Mouse (Mus musculus): Measurements from ENCODE around the gene Arhgap23. TPM values are rescaled to one million over a fixed set of nuclear protein-coding genes. Genes with fewer than 3 reads are reported as not detected.
A peak's percentile ranks its signal among the peaks of the same experiment; 100 is the strongest.

Gene Arhgap23
- polyA plus RNA-seq, 1 experiment, result 12.1 TPM

- WGBS, result 61% methylated on average over 3 of the region's 3 CpGs
- TF ChIP-seq CTCF (IDR thresholded peaks at IDR 0.05; ENCODE audit: extremely low read depth, insufficient read length, insufficient replicate concordance, low read depth, low read length) (no peak), POLR2A (IDR thresholded peaks at IDR 0.05; ENCODE audit: low read depth, low read length) (no peak)
- Histone ChIP-seq H3K4me1 (ENCODE audit: control insufficient read depth, insufficient read depth, insufficient read length, low read length) (no peaks in the 10 kb centered on the region), H3K27me3 (ENCODE audit: control insufficient read depth, insufficient read depth, low read length) (no peaks in the 10 kb centered on the region), H3K4me3 (ENCODE audit: low read depth, low read length) (no peak overlapping the region), H3K27ac (ENCODE audit: insufficient read depth, low read depth, low read length) (no peak overlapping the region), H3K36me3 (ENCODE audit: control insufficient read depth, insufficient read depth, low read length) (peaks cover 2% of the 10 kb centered on the region)
Observed at GRCm38 (mm10) chr11:97487656-97488055, 72.3 kb downstream of the Arhgap23 start.

GRCm38 (mm10) chr11:97489589-97490324, 74.4 kb downstream of the Arhgap23 start:
- WGBS, result 32% methylated on average over 16 of the region's 16 CpGs
- H3K27ac ChIP-seq (ENCODE audit: insufficient read depth, low read depth, low read length), result no peak overlapping the region
- H3K4me1 ChIP-seq (ENCODE audit: control insufficient read depth, insufficient read depth, insufficient read length, low read length), result no peaks in the 10 kb centered on the region
- TF ChIP-seq POLR2A (IDR thresholded peaks at IDR 0.05; ENCODE audit: low read depth, low read length) (no peak), CTCF (IDR thresholded peaks at IDR 0.05; ENCODE audit: extremely low read depth, insufficient read length, insufficient replicate concordance, low read depth, low read length) (peak; percentile 88; the same call in 1 of the 2 replicates)
- no peaks in the 10 kb centered on the region for H3K27me3 ChIP-seq (ENCODE audit: control insufficient read depth, insufficient read depth, low read length)
- H3K36me3 ChIP-seq (ENCODE audit: control insufficient read depth, insufficient read depth, low read length), result peaks cover 2% of the 10 kb centered on the region
- H3K4me3 ChIP-seq (ENCODE audit: low read depth, low read length), result no peak overlapping the region

- H3K36me3 ChIP-seq (ENCODE audit: control insufficient read depth, insufficient read depth, low read length), result peaks cover 2% of the 10 kb centered on the region
- H3K27ac ChIP-seq (ENCODE audit: insufficient read depth, low read depth, low read length), result no peak overlapping the region
- no peaks in the 10 kb centered on the region for H3K27me3 ChIP-seq (ENCODE audit: control insufficient read depth, insufficient read depth, low read length)
- TF ChIP-seq POLR2A (IDR thresholded peaks at IDR 0.05; ENCODE audit: low read depth, low read length) (no peak), CTCF (IDR thresholded peaks at IDR 0.05; ENCODE audit: extremely low read depth, insufficient read length, insufficient replicate concordance, low read depth, low read length) (no peak)
- 84% methylated on average over 10 of the region's 10 CpGs for WGBS
- H3K4me1 ChIP-seq (ENCODE audit: control insufficient read depth, insufficient read depth, insufficient read length, low read length), result no peaks in the 10 kb centered on the region
- no peak overlapping the region for H3K4me3 ChIP-seq (ENCODE audit: low read depth, low read length)
Observed at GRCm38 (mm10) chr11:97491640-97492039, 76.3 kb downstream of the Arhgap23 start.

GRCm38 (mm10) chr11:97492836-97493235, 77.5 kb downstream of the Arhgap23 start:
- WGBS, result 92% methylated on average over 3 of the region's 3 CpGs
- no peak for TF ChIP-seq POLR2A (IDR thresholded peaks at IDR 0.05; ENCODE audit: low read depth, low read length)
- no peak for TF ChIP-seq CTCF (IDR thresholded peaks at IDR 0.05; ENCODE audit: extremely low read depth, insufficient read length, insufficient replicate concordance, low read depth, low read length)
- Histone ChIP-seq H3K4me1 (ENCODE audit: control insufficient read depth, insufficient read depth, insufficient read length, low read length) (no peaks in the 10 kb centered on the region), H3K36me3 (ENCODE audit: control insufficient read depth, insufficient read depth, low read length) (peaks cover 2% of the 10 kb centered on the region), H3K27me3 (ENCODE audit: control insufficient read depth, insufficient read depth, low read length) (no peaks in the 10 kb centered on the region), H3K27ac (ENCODE audit: insufficient read depth, low read depth, low read length) (no peak overlapping the region), H3K4me3 (ENCODE audit: low read depth, low read length) (no peak overlapping the region)

- 0 out of 2 replicates have a peak, but pooled peaks cover 2% of the 10 kb centered on the region for H3K36me3 ChIP-seq (ENCODE audit: control insufficient read depth, insufficient read depth, low read length)
- H3K27ac ChIP-seq (ENCODE audit: insufficient read depth, low read depth, low read length), result no peak overlapping the region
- peaks cover 24% of the 10 kb centered on the region for H3K27me3 ChIP-seq (ENCODE audit: control insufficient read depth, insufficient read depth, low read length)
- TF ChIP-seq POLR2A (IDR thresholded peaks at IDR 0.05; ENCODE audit: low read depth, low read length) (no peak), CTCF (IDR thresholded peaks at IDR 0.05; ENCODE audit: extremely low read depth, insufficient read length, insufficient replicate concordance, low read depth, low read length) (no peak)
- no peaks in the 10 kb centered on the region; the same call in 1 of the 2 replicates for H3K4me1 ChIP-seq (ENCODE audit: control insufficient read depth, insufficient read depth, insufficient read length, low read length)
- H3K4me3 ChIP-seq (ENCODE audit: low read depth, low read length), result no peak overlapping the region
- 27% methylated on average over 4 of the region's 4 CpGs for WGBS
Observed at GRCm38 (mm10) chr11:97497543-97497942, 82.2 kb downstream of the Arhgap23 start.

GRCm38 (mm10) chr11:97499865-97500719, 84.8 kb downstream of the Arhgap23 start, which contains the start of gene 4933428G20Rik:
Gene 4933428G20Rik (minus strand): TSS chr11:97500340.
- Histone ChIP-seq H3K4me1 (ENCODE audit: control insufficient read depth, insufficient read depth, insufficient read length, low read length) (no peaks in the 10 kb centered on the region; the same call in 1 of the 2 replicates), H3K27me3 (ENCODE audit: control insufficient read depth, insufficient read depth, low read length) (peaks cover 27% of the 10 kb centered on the region), H3K27ac (ENCODE audit: insufficient read depth, low read depth, low read length) (no peak within 1 kb of the TSS), H3K36me3 (ENCODE audit: control insufficient read depth, insufficient read depth, low read length) (0 out of 2 replicates have a peak, but pooled peaks cover 2% of the 10 kb centered on the region), H3K4me3 (ENCODE audit: low read depth, low read length) (peak within 1 kb of the TSS; percentile 26)
- no peak for TF ChIP-seq POLR2A (IDR thresholded peaks at IDR 0.05; ENCODE audit: low read depth, low read length)
- TF ChIP-seq CTCF (IDR thresholded peaks at IDR 0.05; ENCODE audit: extremely low read depth, insufficient read length, insufficient replicate concordance, low read depth, low read length), result no peak
- 56% methylated on average over 88 of the region's 88 CpGs for WGBS
